Mouse (Mus musculus) lung, adult 2 months (tissue): ENCODE data around the gene Nav1.

Experiments used
- CTCF ChIP-seq: fragments of 200-500 bp; IDR thresholded peaks from 2 replicates; pipeline ENCODE4 v1.5.1; 2011; ENCODE audit warnings: mild to moderate bottlenecking, low read length, control low read depth; ENCODE audit not compliant: insufficient read depth
- POLR2A ChIP-seq: fragments of 200-500 bp; IDR thresholded peaks from 2 replicates; pipeline ENCODE4 v1.6.1; 2011; ENCODE audit warnings: low read depth, mild to moderate bottlenecking, control low read depth, low read length, borderline replicate concordance; ENCODE audit errors: extremely low read depth

GRCm38 (mm10) chr1:135598251-135598879, 8.7 kb downstream of the Nav1 start:
- TF ChIP-seq CTCF (no peak), POLR2A (no peak)
